Mouse (Mus musculus) left cerebral cortex, adult 18-20 months (tissue): ENCODE results near the gene Htr1d. TPM values are rescaled to one million over a fixed set of nuclear protein-coding genes. Genes with fewer than 3 reads are reported as not detected.

Experiments
- DNase-seq, 2 experiments: peaks; one replicate each; pipeline ENCODE4 v3.0.0; 2021 to 2022; ENCODE audit warnings: low spot score in 2 of 2, mixed read lengths in 1 of 2
- total RNA-seq, 2 experiments: library from RNA; stranded (reverse); gene quantifications; 2 replicates each; pipeline ENCODE4 v1.2.3; 2021

Htr1d gene
- total RNA-seq, 2 experiments from 2014 or later = 5.7 to 5.9 TPM

GRCm38 (mm10) chr4:136451564-136451963, 28.2 kb downstream of the Htr1d start:
- no peak for DNase-seq

GRCm38 (mm10) chr4:136452286-136452685, 29.0 kb downstream of the Htr1d start:
- no peak for DNase-seq

GRCm38 (mm10) chr4:136452792-136453191, 29.5 kb downstream of the Htr1d start:
- no peak for DNase-seq

- DNase-seq = peak; percentile 73 to 83
Observed at GRCm38 (mm10) chr4:136454850-136455260, 31.5 kb downstream of the Htr1d start.

GRCm38 (mm10) chr4:136456516-136457218, 33.3 kb downstream of the Htr1d start:
- DNase-seq = no peak

- no peak for DNase-seq
Observed at GRCm38 (mm10) chr4:136458276-136458675, 35.0 kb downstream of the Htr1d start.

- no peak for DNase-seq
Observed at GRCm38 (mm10) chr4:136459210-136459609, 35.9 kb downstream of the Htr1d start.

- DNase-seq = no peak
Observed at GRCm38 (mm10) chr4:136461206-136461605, 37.9 kb downstream of the Htr1d start.

- DNase-seq = no peak
Observed at GRCm38 (mm10) chr4:136461761-136462085, 38.4 kb downstream of the Htr1d start.

GRCm38 (mm10) chr4:136462086-136462838, 38.9 kb downstream of the Htr1d start, which contains the start of gene 6030445D17Rik:
Gene 6030445D17Rik (plus strand): TSS chr4:136462250.
- DNase-seq = peak; percentile 63 to 80

- DNase-seq = peak in 1 of 2 experiments; percentile 23
Observed at GRCm38 (mm10) chr4:136462839-136463178, 39.5 kb downstream of the Htr1d start.

GRCm38 (mm10) chr4:136463436-136463835, 40.1 kb downstream of the Htr1d start:
- DNase-seq = no peak

- DNase-seq = peak in 1 of 2 experiments; percentile 20
Observed at GRCm38 (mm10) chr4:136466226-136466625, 42.9 kb downstream of the Htr1d start.

- DNase-seq = peak; percentile 73 to 82
Observed at GRCm38 (mm10) chr4:136468553-136469327, 45.4 kb downstream of the Htr1d start.

GRCm38 (mm10) chr4:136469371-136469903, 46.1 kb downstream of the Htr1d start, which contains the start of gene Luzp1:
Gene Luzp1 (plus strand): TSS chr4:136469761.
- DNase-seq = peak; percentile 93 to 94

- DNase-seq = no peak
Observed at GRCm38 (mm10) chr4:136469941-136470346, 46.6 kb downstream of the Htr1d start.

- DNase-seq = peak; percentile 28 to 55
Observed at GRCm38 (mm10) chr4:136470347-136471071, 47.2 kb downstream of the Htr1d start.

- DNase-seq = no peak
Observed at GRCm38 (mm10) chr4:136476692-136477091, 53.4 kb downstream of the Htr1d start.

- no peak for DNase-seq
Observed at GRCm38 (mm10) chr4:136486549-136486948, 63.2 kb downstream of the Htr1d start.
